Mouse (Mus musculus) testis, adult 2 months (tissue): ENCODE results near the gene Eno4.

Source experiments
- CTCF ChIP-seq: fragments of 200-500 bp; IDR thresholded peaks from 2 replicates; pipeline ENCODE4 v1.5.1; 2012; ENCODE audit warnings: low read depth, mild to moderate bottlenecking, inconsistent platforms, low read length, moderate library complexity; ENCODE audit not compliant: control insufficient read depth, insufficient read depth, insufficient replicate concordance
- POLR2A ChIP-seq: fragments of 200-500 bp; IDR thresholded peaks from 2 replicates; pipeline ENCODE4 v1.6.1; 2012; ENCODE audit warnings: low read depth, mild to moderate bottlenecking, inconsistent platforms, low read length, moderate library complexity; ENCODE audit not compliant: control insufficient read depth

DNA sequence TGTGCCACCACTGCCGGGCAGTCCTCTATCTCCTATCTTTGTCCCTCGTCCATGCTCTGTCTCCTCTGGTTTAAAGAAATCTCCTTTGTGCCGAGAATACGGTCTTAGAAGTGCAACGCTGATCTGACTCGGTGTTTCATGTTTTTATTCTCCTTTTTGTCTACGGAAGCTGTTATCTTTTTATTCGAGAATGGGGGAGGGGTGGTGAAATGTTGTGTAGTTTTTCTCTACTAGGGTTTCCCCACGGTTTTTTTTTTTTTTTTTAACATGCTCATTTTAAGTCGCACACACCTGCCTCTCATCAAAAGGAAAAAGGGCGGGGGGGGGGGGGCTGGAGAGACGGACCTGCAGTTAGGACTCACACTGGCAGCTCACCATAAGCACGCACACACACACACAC is 9.0 kb downstream of the Eno4 start:
- TF ChIP-seq POLR2A (no peak), CTCF (no peak)
